Mouse (Mus musculus) cerebellum, postnatal 4 days (tissue): ENCODE data around the gene E130114P18Rik.

Experiments used
- DNase-seq, 2 experiments: peaks; one replicate each; pipeline ENCODE4 v3.0.0; 2022; ENCODE audit warnings: low spot score in 2 of 2, mixed read lengths in 1 of 2

E130114P18Rik gene

GRCm38 (mm10) chr4:97776388-97777080 is 1.3 kb downstream of the E130114P18Rik start:
- no peak for DNase-seq

GRCm38 (mm10) chr4:97775494-97776265 is 2.2 kb downstream of the E130114P18Rik start:
- DNase-seq, result no peak

GRCm38 (mm10) chr4:97775059-97775458 is 2.8 kb downstream of the E130114P18Rik start:
- DNase-seq, result peak in 1 of 2 experiments; percentile 56

GRCm38 (mm10) chr4:97774446-97774950 is 3.4 kb downstream of the E130114P18Rik start:
- no peak for DNase-seq

- no peak for DNase-seq
These were observed 4.1 kb downstream of the E130114P18Rik start for GRCm38 (mm10) chr4:97773791-97774190.

- peak; percentile 42 to 88 for DNase-seq
These were observed 4.7 kb downstream of the E130114P18Rik start for GRCm38 (mm10) chr4:97773110-97773593.

GRCm38 (mm10) chr4:97772641-97773040 is 5.2 kb downstream of the E130114P18Rik start, which contains the start of gene Nfia:
Gene Nfia (plus strand): TSS chr4:97772734.
- DNase-seq, result no peak

GRCm38 (mm10) chr4:97772084-97772484 is 5.8 kb downstream of the E130114P18Rik start:
- DNase-seq, result peak; percentile 84 to 93

- no peak for DNase-seq
These were observed 6.5 kb downstream of the E130114P18Rik start for GRCm38 (mm10) chr4:97771426-97771825.

GRCm38 (mm10) chr4:97769861-97770260 is 8.0 kb downstream of the E130114P18Rik start:
- no peak for DNase-seq

- DNase-seq, result no peak
These were observed 10.4 kb downstream of the E130114P18Rik start for GRCm38 (mm10) chr4:97767516-97767915.

- no peak for DNase-seq
These were observed 10.9 kb downstream of the E130114P18Rik start for GRCm38 (mm10) chr4:97767025-97767424.

GRCm38 (mm10) chr4:97766100-97766499 is 11.8 kb downstream of the E130114P18Rik start:
- DNase-seq, result no peak

- no peak for DNase-seq
These were observed 12.4 kb downstream of the E130114P18Rik start for GRCm38 (mm10) chr4:97765341-97766020.

GRCm38 (mm10) chr4:97764616-97765015 is 13.3 kb downstream of the E130114P18Rik start:
- DNase-seq, result no peak

GRCm38 (mm10) chr4:97758661-97759060 is 19.2 kb downstream of the E130114P18Rik start:
- DNase-seq, result no peak

- DNase-seq, result peak in 1 of 2 experiments; percentile 41
These were observed 19.9 kb downstream of the E130114P18Rik start for GRCm38 (mm10) chr4:97757978-97758461.

- DNase-seq, result peak in 1 of 2 experiments; percentile 69
These were observed 20.5 kb downstream of the E130114P18Rik start for GRCm38 (mm10) chr4:97757207-97757977.

- DNase-seq, result no peak
These were observed 23.6 kb downstream of the E130114P18Rik start for GRCm38 (mm10) chr4:97754241-97754640.

- DNase-seq, result no peak
These were observed 24.4 kb downstream of the E130114P18Rik start for GRCm38 (mm10) chr4:97753521-97753920.
